Mouse (Mus musculus): ENCODE measurements around the gene Zcchc7. TPM values are rescaled to one million over a fixed set of nuclear protein-coding genes. Genes with fewer than 3 reads are reported as not detected.

Gene Zcchc7
- polyA plus RNA-seq, 1 experiment from 2014 or later, result 47.6 TPM

- Histone ChIP-seq H3K9me3 (no peaks in the 10 kb centered on the region), H3K4me3 (no peak overlapping the region), H3K4me1 (no peaks in the 10 kb centered on the region), H3K36me3 (no peaks in the 10 kb centered on the region), H3K27me3 (no peaks in the 10 kb centered on the region), H3K4me2 (no peak overlapping the region), H3K27ac (no peak overlapping the region), H3K9ac (no peak overlapping the region)
- ATAC-seq (ENCODE audit: insufficient number of reproducible peaks, low FRiP score, low TSS enrichment, low read depth), result no peak
- 98% methylated on average over 1 of the region's 1 CpGs for WGBS
These were observed 116.4 kb downstream of the Zcchc7 start for GRCm38 (mm10) chr4:44872048-44872447.

GRCm38 (mm10) chr4:44880065-44880623 is 124.5 kb downstream of the Zcchc7 start:
- 47% methylated on average over 7 of the region's 7 CpGs for WGBS
- Histone ChIP-seq H3K4me2 (no peak overlapping the region), H3K4me3 (no peak overlapping the region), H3K4me1 (no peaks in the 10 kb centered on the region), H3K9ac (no peak overlapping the region), H3K27ac (no peak overlapping the region), H3K9me3 (no peaks in the 10 kb centered on the region), H3K36me3 (no peaks in the 10 kb centered on the region), H3K27me3 (no peaks in the 10 kb centered on the region)
- ATAC-seq (ENCODE audit: insufficient number of reproducible peaks, low FRiP score, low TSS enrichment, low read depth), result no peak

- Histone ChIP-seq H3K9me3 (no peaks in the 10 kb centered on the region), H3K36me3 (no peaks in the 10 kb centered on the region), H3K4me3 (no peak overlapping the region), H3K4me1 (no peaks in the 10 kb centered on the region), H3K27ac (no peak overlapping the region), H3K27me3 (no peaks in the 10 kb centered on the region), H3K9ac (no peak overlapping the region), H3K4me2 (no peak overlapping the region)
- 74% methylated on average over 6 of the region's 6 CpGs for WGBS
- no peak for ATAC-seq (ENCODE audit: insufficient number of reproducible peaks, low FRiP score, low TSS enrichment, low read depth)
These were observed 130.5 kb downstream of the Zcchc7 start for GRCm38 (mm10) chr4:44886143-44886542.

GRCm38 (mm10) chr4:44891344-44891743 is 135.7 kb downstream of the Zcchc7 start:
- Histone ChIP-seq H3K27ac (no peak overlapping the region), H3K9me3 (no peaks in the 10 kb centered on the region), H3K27me3 (no peaks in the 10 kb centered on the region), H3K4me2 (no peak overlapping the region), H3K36me3 (peaks cover 13% of the 10 kb centered on the region), H3K9ac (no peak overlapping the region), H3K4me1 (no peaks in the 10 kb centered on the region), H3K4me3 (no peak overlapping the region)
- no peak for ATAC-seq (ENCODE audit: insufficient number of reproducible peaks, low FRiP score, low TSS enrichment, low read depth)
- WGBS, result 66% methylated on average over 6 of the region's 6 CpGs

- ATAC-seq (ENCODE audit: insufficient number of reproducible peaks, low FRiP score, low TSS enrichment, low read depth), result no peak
- Histone ChIP-seq H3K4me1 (peaks cover 6% of the 10 kb centered on the region; the same call in 1 of the 2 replicates), H3K9me3 (no peaks in the 10 kb centered on the region), H3K4me2 (no peak overlapping the region), H3K27ac (no peak overlapping the region), H3K9ac (no peak overlapping the region), H3K27me3 (no peaks in the 10 kb centered on the region), H3K4me3 (no peak overlapping the region), H3K36me3 (no peaks in the 10 kb centered on the region)
- WGBS, result 46% methylated on average over 11 of the region's 11 CpGs
These were observed 150.1 kb downstream of the Zcchc7 start for GRCm38 (mm10) chr4:44905651-44906271.

- no peak overlapping the region for H3K27ac ChIP-seq
- H3K9me3 ChIP-seq, result no peaks in the 10 kb centered on the region
- no peaks in the 10 kb centered on the region for H3K36me3 ChIP-seq
- H3K4me1 ChIP-seq, result peaks cover 6% of the 10 kb centered on the region; the same call in 1 of the 2 replicates
- no peak overlapping the region for H3K4me2 ChIP-seq
- no peak overlapping the region for H3K9ac ChIP-seq
- no peak overlapping the region for H3K4me3 ChIP-seq
- WGBS, result 44% methylated on average over 4 of the region's 4 CpGs
- no peaks in the 10 kb centered on the region for H3K27me3 ChIP-seq
- no peak for ATAC-seq (ENCODE audit: insufficient number of reproducible peaks, low FRiP score, low TSS enrichment, low read depth)
These were observed 150.7 kb downstream of the Zcchc7 start for GRCm38 (mm10) chr4:44906399-44906798.

GRCm38 (mm10) chr4:44910065-44910464 is 154.4 kb downstream of the Zcchc7 start:
- no peak overlapping the region for H3K9ac ChIP-seq
- ATAC-seq (ENCODE audit: insufficient number of reproducible peaks, low FRiP score, low TSS enrichment, low read depth), result no peak
- H3K27ac ChIP-seq, result no peak overlapping the region
- no peak overlapping the region for H3K4me2 ChIP-seq
- no peak overlapping the region for H3K4me3 ChIP-seq
- no peaks in the 10 kb centered on the region for H3K36me3 ChIP-seq
- WGBS, result 73% methylated on average over 2 of the region's 2 CpGs
- H3K4me1 ChIP-seq, result peaks cover 6% of the 10 kb centered on the region; the same call in 1 of the 2 replicates
- H3K9me3 ChIP-seq, result no peaks in the 10 kb centered on the region
- H3K27me3 ChIP-seq, result no peaks in the 10 kb centered on the region

GRCm38 (mm10) chr4:44910857-44911256 is 155.2 kb downstream of the Zcchc7 start:
- no peak for ATAC-seq (ENCODE audit: insufficient number of reproducible peaks, low FRiP score, low TSS enrichment, low read depth)
- H3K36me3 ChIP-seq, result no peaks in the 10 kb centered on the region
- no peak overlapping the region for H3K9ac ChIP-seq
- no peak overlapping the region for H3K4me3 ChIP-seq
- no peak overlapping the region for H3K27ac ChIP-seq
- 91% methylated on average over 2 of the region's 2 CpGs for WGBS
- no peaks in the 10 kb centered on the region for H3K27me3 ChIP-seq
- no peak overlapping the region for H3K4me2 ChIP-seq
- no peaks in the 10 kb centered on the region for H3K9me3 ChIP-seq
- peaks cover 6% of the 10 kb centered on the region; the same call in 1 of the 2 replicates for H3K4me1 ChIP-seq

GRCm38 (mm10) chr4:44917312-44917848 is 161.7 kb downstream of the Zcchc7 start:
- no peak for ATAC-seq (ENCODE audit: insufficient number of reproducible peaks, low FRiP score, low TSS enrichment, low read depth)
- 83% methylated on average over 5 of the region's 5 CpGs for WGBS
- Histone ChIP-seq H3K9ac (no peak overlapping the region), H3K4me1 (no peaks in the 10 kb centered on the region), H3K27ac (no peak overlapping the region), H3K4me2 (no peak overlapping the region), H3K36me3 (no peaks in the 10 kb centered on the region), H3K9me3 (no peaks in the 10 kb centered on the region), H3K27me3 (no peaks in the 10 kb centered on the region), H3K4me3 (no peak overlapping the region)

- H3K4me3 ChIP-seq, result no peak overlapping the region
- H3K36me3 ChIP-seq, result no peaks in the 10 kb centered on the region
- 58% methylated on average over 3 of the region's 3 CpGs for whole genome bisulfite sequencing
- no peak for ATAC-seq (ENCODE audit: insufficient number of reproducible peaks, low FRiP score, low TSS enrichment, low read depth)
- no peak overlapping the region for H3K27ac ChIP-seq
- no peak overlapping the region for H3K4me2 ChIP-seq
- H3K4me1 ChIP-seq, result no peaks in the 10 kb centered on the region
- H3K9ac ChIP-seq, result no peak overlapping the region
- no peaks in the 10 kb centered on the region for H3K9me3 ChIP-seq
- H3K27me3 ChIP-seq, result no peaks in the 10 kb centered on the region
These were observed 162.2 kb downstream of the Zcchc7 start for GRCm38 (mm10) chr4:44917907-44918306.

- Histone ChIP-seq H3K4me2 (no peak overlapping the region), H3K4me1 (no peaks in the 10 kb centered on the region), H3K9me3 (no peaks in the 10 kb centered on the region), H3K4me3 (no peak overlapping the region), H3K27me3 (no peaks in the 10 kb centered on the region), H3K36me3 (0 out of 2 replicates have a peak, but pooled peaks cover 1% of the 10 kb centered on the region), H3K9ac (no peak overlapping the region), H3K27ac (no peak overlapping the region)
- WGBS, result 78% methylated on average over 5 of the region's 5 CpGs
- no peak for ATAC-seq (ENCODE audit: insufficient number of reproducible peaks, low FRiP score, low TSS enrichment, low read depth)
These were observed 165.2 kb downstream of the Zcchc7 start for GRCm38 (mm10) chr4:44920831-44921230.

- 91% methylated on average over 7 of the region's 7 CpGs for WGBS
- no peak for ATAC-seq (ENCODE audit: insufficient number of reproducible peaks, low FRiP score, low TSS enrichment, low read depth)
- Histone ChIP-seq H3K4me2 (no peak overlapping the region), H3K36me3 (peaks cover 16% of the 10 kb centered on the region), H3K4me3 (no peak overlapping the region), H3K9me3 (no peaks in the 10 kb centered on the region), H3K27me3 (no peaks in the 10 kb centered on the region), H3K9ac (no peak overlapping the region), H3K4me1 (no peaks in the 10 kb centered on the region), H3K27ac (no peak overlapping the region)
These were observed 166.9 kb downstream of the Zcchc7 start for GRCm38 (mm10) chr4:44922466-44923128.
